Mouse (Mus musculus): ENCODE data around the gene Dppa5a.
A peak's percentile ranks its signal among the peaks of the same experiment; 100 is the strongest.
"Not testable (repeated sequence)": the region's sequence is repeated elsewhere in the genome, so short reads cannot be mapped to it uniquely, and the experiment has no call there.

Dppa5a gene

GRCm38 (mm10) chr9:78364701-78365100 lies 3.3 kb downstream of the Dppa5a start:
- no peak for DNase-seq (ENCODE audit: low spot score)

DNA sequence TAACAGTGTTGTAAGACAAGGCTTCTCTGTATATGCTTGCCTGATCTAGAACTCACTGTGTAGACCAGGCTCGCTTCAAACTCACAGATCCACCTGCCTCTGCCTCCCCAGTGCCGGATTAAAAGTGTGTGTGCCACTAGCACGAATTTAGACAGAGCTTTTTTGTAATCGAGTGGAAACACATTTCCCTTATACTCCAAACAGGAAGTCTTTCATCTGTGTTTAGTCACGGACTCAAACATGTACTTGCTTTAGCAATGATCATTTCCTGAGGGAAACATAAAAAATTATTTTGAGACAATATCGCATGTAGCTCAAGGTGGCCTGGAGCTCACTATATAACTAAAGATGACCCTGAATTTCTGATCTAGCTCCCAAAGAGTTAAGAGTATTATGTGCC lies 4.6 kb downstream of the Dppa5a start:
- no peak for DNase-seq (ENCODE audit: low spot score)

GRCm38 (mm10) chr9:78360484-78360872 lies 7.5 kb downstream of the Dppa5a start:
- DNase-seq (ENCODE audit: low spot score), result no peak

- DNase-seq (ENCODE audit: low spot score), result no peak
Observed at GRCm38 (mm10) chr9:78359750-78360483, 8.1 kb downstream of the Dppa5a start.

DNA sequence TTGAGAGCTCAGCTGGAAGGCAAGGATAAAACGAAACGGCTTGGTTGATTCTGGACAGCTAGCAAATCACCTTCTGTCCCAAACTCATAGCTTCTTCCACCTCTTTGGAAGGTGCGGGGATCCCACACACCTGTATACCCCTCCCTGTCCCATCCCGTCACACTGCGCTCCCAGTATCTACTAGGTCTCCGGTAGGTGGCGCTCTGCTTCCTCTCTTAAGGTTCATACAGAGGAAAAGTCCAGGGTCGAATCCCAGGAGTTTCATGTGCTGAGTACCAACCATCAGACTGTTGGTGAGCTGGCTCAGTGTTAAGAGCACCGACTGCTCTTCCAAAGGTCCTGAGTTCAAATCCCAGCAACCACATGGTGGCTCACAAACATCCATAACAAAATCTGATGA lies 9.9 kb downstream of the Dppa5a start:
- DNase-seq (ENCODE audit: low spot score), result peak; percentile 5

GRCm38 (mm10) chr9:78355611-78356010 lies 12.4 kb downstream of the Dppa5a start, which contains the start of gene Gsta2:
Gsta2 (minus strand) TSS chr9:78355788.
- no peak for DNase-seq (ENCODE audit: low spot score)

GRCm38 (mm10) chr9:78354665-78355578 lies 13.1 kb downstream of the Dppa5a start:
- DNase-seq (ENCODE audit: low spot score), result no peak

- DNase-seq (ENCODE audit: low spot score), result no peak
Observed at GRCm38 (mm10) chr9:78351504-78352220, 16.3 kb downstream of the Dppa5a start.

GRCm38 (mm10) chr9:78350007-78350406 lies 18.0 kb downstream of the Dppa5a start:
- not testable (repeated sequence) for DNase-seq (ENCODE audit: low spot score)

GRCm38 (mm10) chr9:78349141-78349540 lies 18.8 kb downstream of the Dppa5a start:
- not testable (repeated sequence) for DNase-seq (ENCODE audit: low spot score)

- not testable (repeated sequence) for DNase-seq (ENCODE audit: low spot score)
Observed at GRCm38 (mm10) chr9:78348206-78349004, 19.6 kb downstream of the Dppa5a start.

DNA sequence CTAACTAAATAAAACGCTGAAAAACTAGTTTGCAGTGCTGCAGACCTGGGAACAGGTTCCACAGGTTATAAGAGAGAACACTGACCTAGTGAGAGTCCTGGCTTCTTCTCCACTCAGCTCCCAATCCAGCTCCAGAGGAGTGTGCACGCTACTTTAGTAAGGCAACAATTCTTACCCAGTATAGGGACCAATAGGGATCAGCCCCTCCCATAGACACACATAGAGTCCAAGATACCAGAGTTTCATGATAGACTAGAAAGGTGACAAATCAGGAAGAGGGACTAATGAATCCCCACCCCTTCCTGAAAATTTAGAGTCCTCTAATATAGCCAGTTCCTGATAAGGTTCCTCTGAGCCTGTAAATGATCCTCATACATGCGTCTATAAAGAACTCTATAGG lies 21.0 kb downstream of the Dppa5a start:
- DNase-seq (ENCODE audit: low spot score), result no peak

- DNase-seq (ENCODE audit: low spot score), result not testable (repeated sequence)
Observed at GRCm38 (mm10) chr9:78345235-78345634, 22.7 kb downstream of the Dppa5a start.

DNA sequence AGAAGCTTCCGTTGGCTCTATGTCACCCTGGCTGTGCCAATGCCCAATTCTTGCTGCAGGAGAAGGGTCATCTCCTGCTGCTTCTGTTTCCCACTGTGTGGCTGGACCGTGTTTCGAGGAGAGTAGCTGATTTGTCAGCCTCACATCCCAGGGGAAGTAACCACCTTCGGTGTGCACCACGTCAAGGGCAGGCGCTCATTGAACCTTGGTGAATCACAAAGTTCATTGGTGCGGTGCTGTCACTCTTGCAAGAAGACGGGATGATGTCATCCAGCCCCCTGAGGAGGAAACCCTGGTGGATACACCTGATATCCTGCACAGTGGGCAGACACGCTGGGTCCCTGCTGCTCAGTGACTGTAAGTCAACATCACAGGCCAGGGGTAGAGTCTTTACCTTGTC lies 24.9 kb downstream of the Dppa5a start:
- not testable (repeated sequence) for DNase-seq (ENCODE audit: low spot score)

DNA sequence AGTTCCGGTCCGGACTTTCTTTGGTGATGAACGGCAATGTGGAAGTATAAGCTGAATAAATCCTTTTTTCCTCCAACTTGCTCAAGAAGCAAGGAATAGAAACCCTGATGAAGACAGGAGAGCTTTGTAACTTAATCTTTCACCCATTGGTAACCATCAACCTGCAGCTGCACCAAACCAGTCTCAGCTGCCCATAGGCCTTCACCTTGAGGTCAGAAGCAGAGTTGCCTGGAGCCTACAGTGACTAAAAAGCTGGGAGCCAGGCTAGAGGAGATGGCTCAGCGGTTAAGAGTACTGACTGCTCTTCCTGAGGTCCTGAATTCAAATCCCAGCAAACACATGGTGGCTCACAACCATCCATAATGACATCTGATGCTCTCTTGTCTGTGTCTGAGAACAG lies 25.5 kb downstream of the Dppa5a start:
- not testable (repeated sequence) for DNase-seq (ENCODE audit: low spot score)

DNA sequence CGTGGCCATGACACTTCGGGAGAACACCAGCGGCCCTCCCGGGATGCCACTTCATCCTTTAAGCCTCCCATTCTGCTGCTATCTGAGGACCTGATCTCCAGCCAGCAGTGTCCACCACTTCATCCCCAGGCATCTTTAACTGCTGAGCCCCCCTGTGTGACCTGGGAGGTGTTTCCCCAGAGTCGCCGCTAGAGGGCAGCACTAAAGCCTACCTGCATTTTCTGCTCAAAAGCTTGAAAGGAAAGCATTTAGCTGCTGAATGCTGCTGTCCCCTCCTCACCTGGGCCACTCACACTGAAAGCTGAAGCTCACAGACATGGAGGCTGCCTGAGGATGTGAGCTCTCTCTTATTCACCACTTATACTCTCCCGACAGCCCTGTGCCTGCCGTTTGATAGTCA lies 27.7 kb downstream of the Dppa5a start:
- peak; percentile 5 for DNase-seq (ENCODE audit: low spot score)

- not testable (repeated sequence) for DNase-seq (ENCODE audit: low spot score)
Observed at GRCm38 (mm10) chr9:78337050-78337449, 30.9 kb downstream of the Dppa5a start.

DNA sequence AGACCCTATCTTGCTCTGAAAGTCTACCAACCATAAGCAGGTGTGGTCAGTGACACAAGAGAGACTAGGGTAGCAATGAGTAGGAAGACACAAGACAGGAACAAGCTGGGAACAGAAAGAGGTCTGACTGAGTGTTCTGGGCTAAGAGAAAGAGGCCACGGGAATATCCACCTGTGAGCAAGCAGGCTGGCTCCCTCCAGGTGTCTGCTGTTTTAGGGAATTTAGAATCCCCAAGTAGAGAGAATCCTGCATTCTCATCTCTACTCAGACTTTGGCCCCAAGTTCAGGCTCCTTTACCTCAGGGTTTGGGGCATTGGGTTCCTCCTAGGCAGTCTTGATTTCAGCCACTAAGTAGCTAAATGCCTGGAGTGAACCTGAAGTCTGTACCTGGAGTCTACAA lies 40.7 kb downstream of the Dppa5a start, which contains the start of gene Omt2b:
Gene Omt2b (plus strand): TSS at position 301 of the 400 bp plus-strand sequence.
- not testable (repeated sequence) for DNase-seq (ENCODE audit: low spot score)

- DNase-seq (ENCODE audit: low spot score), result no peak
Observed at GRCm38 (mm10) chr9:78319499-78319898, 48.5 kb downstream of the Dppa5a start.
